Mouse (Mus musculus): ENCODE data around the gene Guk1.

GRCm38 (mm10) chr11:59183821-59184220, 8.2 kb downstream of the Guk1 start:
- TF ChIP-seq CTCF (IDR thresholded peaks at IDR 0.05; ENCODE audit: low read depth, low read length) (peak; percentile 77), POLR2A (IDR thresholded peaks at IDR 0.05; ENCODE audit: extremely low read depth, insufficient read depth, low read length) (no peak)

Measured in liver, adult 2 months (tissue).